In the genomic region with DNA sequence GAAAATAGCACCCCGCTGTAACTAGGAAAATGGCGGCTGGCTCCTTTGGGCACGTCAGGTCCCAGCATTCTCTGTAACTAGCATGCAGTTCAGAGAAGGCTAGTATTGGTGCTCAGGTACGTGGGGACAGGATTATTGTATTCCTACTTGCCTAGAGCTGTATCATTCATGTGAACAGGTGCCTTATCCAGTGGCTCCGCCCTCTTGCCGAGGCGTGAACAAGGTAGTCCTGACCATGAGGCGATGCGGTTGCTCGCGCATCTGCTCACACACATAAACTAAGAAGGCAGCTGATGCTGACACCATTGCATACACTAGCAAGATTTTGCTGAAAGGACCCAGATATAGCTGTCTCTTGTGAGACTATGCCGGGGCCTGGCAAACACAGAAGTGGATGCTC, we compare ENCODE assay signal across 23 mouse cellular contexts.
DNase-seq lines count a peak whose midpoint lies in the region; ATAC-seq and TF ChIP-seq lines count a peak whose summit lies in the region.
"Had no signal": no experiment of that assay in that cellular context is flagged by ENCODE, and none has a peak within 500 bp of the region (broad histone marks: within the 10 kb centered on the region; RNA-seq: fewer than 3 reads in every experiment).

No protein-coding gene starts in this region.

- H3K27me3 ChIP-seq in heart, adult 2 months (ENCODE audit: control insufficient read depth, insufficient read depth, low read length), result no peaks in the 10 kb centered on the region
- no peaks in the 10 kb centered on the region for H3K27me3 ChIP-seq in midbrain, embryonic 11.5 days (ENCODE audit: control insufficient read depth, insufficient read depth, low read length)
- no peaks in the 10 kb centered on the region for H3K27me3 ChIP-seq in midbrain, embryonic 15.5 days (replicated peaks)
- no peaks in the 10 kb centered on the region for H3K27me3 ChIP-seq in myocyte (ENCODE audit: control insufficient read depth, insufficient read depth, insufficient read length)
- H3K27me3 ChIP-seq: CH12.LX; embryonic facial prominence, embryonic 12.5 days; forebrain, embryonic 13.5 days; forebrain, embryonic 15.5 days; Patski had no signal

- WGBS in heart, adult 2 months, result over 99% methylated on average over 12 of the region's 12 CpGs
- 97% methylated on average over 12 of the region's 12 CpGs for WGBS in midbrain, embryonic 11.5 days
- 96% methylated on average over 12 of the region's 12 CpGs for WGBS in midbrain, embryonic 15.5 days

- H3ac ChIP-seq in myocyte (ENCODE audit: control insufficient read depth, insufficient read length), result no peak overlapping the region

- H3K27ac ChIP-seq in heart, adult 2 months, result no peak overlapping the region
- no peak overlapping the region for H3K27ac ChIP-seq in midbrain, embryonic 11.5 days (ENCODE audit: low read depth, low read length)
- no peak overlapping the region for H3K27ac ChIP-seq in midbrain, embryonic 15.5 days
- H3K27ac ChIP-seq: embryonic facial prominence, embryonic 10.5 days; embryonic facial prominence, embryonic 12.5 days; forebrain, embryonic 13.5 days; forebrain, embryonic 15.5 days had no signal

- no peak overlapping the region for H3K9ac ChIP-seq in heart, adult 2 months (ENCODE audit: low read depth, low read length)
- no peak overlapping the region for H3K9ac ChIP-seq in midbrain, embryonic 11.5 days (ENCODE audit: low read length)
- H3K9ac ChIP-seq in midbrain, embryonic 15.5 days, result no peak overlapping the region
- H3K9ac ChIP-seq: embryonic facial prominence, embryonic 12.5 days; forebrain, embryonic 13.5 days; forebrain, embryonic 15.5 days had no signal

- H3K36me3 ChIP-seq in heart, adult 2 months (ENCODE audit: control insufficient read depth, insufficient read depth, low read length), result peaks cover 9% of the 10 kb centered on the region
- peaks cover 3% of the 10 kb centered on the region; the same call in 1 of the 2 replicates for H3K36me3 ChIP-seq in midbrain, embryonic 11.5 days (ENCODE audit: control insufficient read depth, insufficient read depth, low read length)
- H3K36me3 ChIP-seq in midbrain, embryonic 15.5 days (replicated peaks), result peaks cover 13% of the 10 kb centered on the region; the same call in 1 of the 2 replicates
- peaks cover 29% of the 10 kb centered on the region for H3K36me3 ChIP-seq in myocyte (ENCODE audit: control insufficient read depth, insufficient read depth)
- H3K36me3 ChIP-seq: G1E had no signal

- H3K79me2 ChIP-seq in heart, adult 2 months (replicated peaks; ENCODE audit: control insufficient read depth, insufficient read depth, low read length), result no peaks in the 10 kb centered on the region
- H3K79me2 ChIP-seq in myocyte (ENCODE audit: control insufficient read depth, insufficient read depth), result no peaks in the 10 kb centered on the region

- H3K9me3 ChIP-seq in midbrain, embryonic 11.5 days (ENCODE audit: control insufficient read depth, low read length), result no peaks in the 10 kb centered on the region
- no peaks in the 10 kb centered on the region for H3K9me3 ChIP-seq in midbrain, embryonic 15.5 days
- H3K9me3 ChIP-seq: embryonic facial prominence, embryonic 10.5 days; embryonic facial prominence, embryonic 12.5 days; forebrain, embryonic 13.5 days; forebrain, embryonic 15.5 days; G1E had no signal

- intact Hi-C loops in heart, adult 2 months (cut with DNase I), result no loop called here

- H3K4me2 ChIP-seq in midbrain, embryonic 11.5 days, result no peak overlapping the region
- H3K4me2 ChIP-seq in midbrain, embryonic 15.5 days, result no peak overlapping the region
- no peak overlapping the region for H3K4me2 ChIP-seq in myocyte (ENCODE audit: low read depth)
- H3K4me2 ChIP-seq: embryonic facial prominence, embryonic 12.5 days; forebrain, embryonic 13.5 days; forebrain, embryonic 15.5 days had no signal

- TF ChIP-seq POLR2A in heart, adult 2 months (IDR thresholded peaks at IDR 0.05; ENCODE audit: insufficient read depth, low read depth, low read length), result no peak
- no peak for TF ChIP-seq POLR2A in myocyte (IDR thresholded peaks at IDR 0.05; ENCODE audit: insufficient read length, low read depth)

- no peak overlapping the region for H3K4me3 ChIP-seq in heart, adult 2 months
- H3K4me3 ChIP-seq in midbrain, embryonic 11.5 days (ENCODE audit: low read depth, low read length), result no peak overlapping the region
- no peak overlapping the region for H3K4me3 ChIP-seq in midbrain, embryonic 15.5 days
- H3K4me3 ChIP-seq in myocyte, result no peak overlapping the region
- H3K4me3 ChIP-seq: embryonic facial prominence, embryonic 10.5 days; embryonic facial prominence, embryonic 12.5 days; forebrain, embryonic 13.5 days; forebrain, embryonic 15.5 days had no signal

- TF ChIP-seq EP300 in heart, adult 2 months (IDR thresholded peaks at IDR 0.05; ENCODE audit: insufficient read depth, low read depth, low read length), result no peak

- H3K4me1 ChIP-seq in heart, adult 2 months (ENCODE audit: control insufficient read depth, insufficient read depth, low read length), result peaks cover 12% of the 10 kb centered on the region
- no peaks in the 10 kb centered on the region for H3K4me1 ChIP-seq in midbrain, embryonic 11.5 days (ENCODE audit: control insufficient read depth, insufficient read depth, low read length)
- H3K4me1 ChIP-seq in midbrain, embryonic 15.5 days, result no peaks in the 10 kb centered on the region
- H3K4me1 ChIP-seq: embryonic facial prominence, embryonic 10.5 days; embryonic facial prominence, embryonic 12.5 days; forebrain, embryonic 13.5 days; forebrain, embryonic 15.5 days had no signal

- TF ChIP-seq CTCF in heart, adult 2 months (IDR thresholded peaks at IDR 0.05), result no peak

- DNase-seq in heart, adult 11 months, result peak; percentile 87
- DNase-seq in heart, adult 2 months, result no peak
- peak; percentile 44 for DNase-seq in midbrain, embryonic 11.5 days (ENCODE audit: low spot score, missing footprints)
- DNase-seq: adrenal gland, adult 8-10 months; adrenal gland, postnatal 14 days; adrenal gland, postnatal 36 days; B cell, adult 2 months; cerebellum, adult 11-12 months; cerebellum, adult 2 months; cerebellum, adult 9-10 months; cerebellum, postnatal 10 days; cerebellum, postnatal 25 days had no signal

- no peak for ATAC-seq in midbrain, embryonic 11.5 days (ENCODE audit: low FRiP score)
- ATAC-seq in midbrain, embryonic 15.5 days (replicated peaks), result no peak
- ATAC-seq: activated CD4-positive, CD25-positive, alpha-beta regulatory T cell, adult 4 months; CD4-positive, CD25-positive, alpha-beta regulatory T cell, adult 4 months; forebrain, embryonic 13.5 days; forebrain, embryonic 15.5 days; Patski had no signal

TF ChIP-seq in myocyte, 11 proteins besides CTCF, POLR2A, EP300 and RAD21:
- TF ChIP-seq POLR2AphosphoS2 (IDR thresholded peaks at IDR 0.05; ENCODE audit: insufficient read length, low read depth) (peak; percentile 81), CEBPB (IDR thresholded peaks at IDR 0.05; ENCODE audit: insufficient read depth, poor library complexity, severe bottlenecking) (no peak)

Comparison
In these comparisons a context has a peak if more than half of its experiments do, and no peak if none do; other contexts are left out.
1. DNase-seq: peak in heart, adult 11 months (single experiment) and midbrain, embryonic 11.5 days (single experiment); none in heart, adult 2 months (0 of 2).